Mouse (Mus musculus) heart, postnatal 0 days (tissue): ENCODE measurements around the gene Rpl9-ps1.

ENCODE experiments used
- CTCF ChIP-seq: IDR thresholded peaks from 2 replicates; pipeline ENCODE4 v1.5.1; 2016; ENCODE audit warnings: antibody characterized with exemption, control low read depth, low read depth
- EP300 ChIP-seq: IDR thresholded peaks from 2 replicates; pipeline ENCODE4 v1.6.1; 2016; ENCODE audit warnings: antibody characterized with exemption, low read depth

DNA sequence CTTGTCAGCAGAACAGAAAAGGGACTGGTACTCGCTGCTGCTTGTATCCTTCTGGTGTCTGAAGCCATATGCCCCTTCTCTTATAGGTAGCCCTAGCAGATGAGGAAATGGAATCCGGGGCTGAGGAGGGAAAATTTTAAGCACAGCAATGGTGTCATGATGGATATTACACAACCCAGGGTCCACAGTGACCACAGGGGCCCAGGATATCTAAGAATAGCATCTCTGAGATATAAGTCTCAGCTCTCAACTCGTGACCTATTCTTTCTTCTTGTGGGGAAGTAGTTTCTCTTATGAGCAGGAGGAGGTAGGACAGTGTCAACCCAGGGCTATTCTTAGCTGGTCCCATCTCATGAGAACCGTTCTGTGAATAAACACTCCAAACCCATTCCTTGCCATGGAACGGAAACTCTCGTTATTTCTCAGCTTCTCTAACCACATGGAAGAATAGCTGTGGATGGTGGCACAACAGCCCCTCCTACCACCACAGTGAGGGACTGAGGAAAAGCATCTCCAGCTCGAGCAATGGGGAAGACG, 4.0 kb upstream of the Rpl9-ps1 start, which contains the start of gene Ccl3:
- TF ChIP-seq CTCF = no peak
- TF ChIP-seq EP300 = no peak
